Mouse (Mus musculus) hindbrain, postnatal 0 days (tissue): ENCODE measurements around the gene Mroh2a. TPM values are rescaled to one million over a fixed set of nuclear protein-coding genes. Genes with fewer than 3 reads are reported as not detected.

Source experiments
- ATAC-seq: fragments of 200-750 bp; cut with Nextera tagmentation; 2 replicates; pipeline ENCODE4 v1.8.0; 2017; ENCODE audit warnings: mild to moderate bottlenecking, moderate TSS enrichment, moderate library complexity
- DNase-seq: peaks from one replicate; pipeline ENCODE4 v3.0.0-alpha.2; 2015; ENCODE audit warnings: low spot score
- H3K27ac ChIP-seq: fragments of 300-500 bp; sonication (generic); 2 replicates; pipeline ENCODE4 v1.5.1; 2014; ENCODE audit warnings: mild to moderate bottlenecking
- H3K27me3 ChIP-seq: fragments of 300-500 bp; sonication (generic); 2 replicates; pipeline ENCODE4 v1.6.1; 2014; ENCODE audit warnings: low read length, mixed read lengths; ENCODE audit not compliant: insufficient read depth
- H3K36me3 ChIP-seq: fragments of 300-500 bp; sonication (generic); 2 replicates; pipeline ENCODE4 v1.6.1; 2014; ENCODE audit warnings: low read length, mixed read lengths; ENCODE audit not compliant: insufficient read depth
- H3K4me1 ChIP-seq: fragments of 300-500 bp; sonication (generic); 2 replicates; pipeline ENCODE4 v1.6.1; 2014; ENCODE audit warnings: antibody characterized with exemption, low read length, mixed read lengths; ENCODE audit not compliant: insufficient read depth
- H3K4me2 ChIP-seq: fragments of 300-500 bp; sonication (generic); 2 replicates; pipeline ENCODE4 v1.6.1; 2014; ENCODE audit warnings: low read depth, mild to moderate bottlenecking, low read length, moderate library complexity, mixed read lengths
- H3K4me3 ChIP-seq: fragments of 300-500 bp; sonication (generic); 2 replicates; pipeline ENCODE4 v1.5.1; 2014; ENCODE audit warnings: low read length
- H3K9ac ChIP-seq: fragments of 300-500 bp; sonication (generic); replicated peaks from 2 replicates; pipeline ENCODE4 v1.6.1; 2014; ENCODE audit warnings: mild to moderate bottlenecking, low read length, moderate library complexity, mixed read lengths
- H3K9me3 ChIP-seq: fragments of 300-500 bp; sonication (generic); 2 replicates; pipeline ENCODE4 v1.6.1; 2016; ENCODE audit warnings: low read length, mixed read lengths
- CTCF ChIP-seq: IDR thresholded peaks from 2 replicates; pipeline ENCODE4 v1.5.1; 2016; ENCODE audit warnings: antibody characterized with exemption, control low read depth, low read depth
- WGBS: fragments of 180-500 bp; shearing (Covaris S2); extraction: QIAGEN DNeasy Blood & Tissue Kit; methylation state at CpG from one replicate; pipeline ENCODE4 v1.1.7; 2014; 5-methylcytosine and 5-hydroxymethylcytosine counted together
- polyA plus RNA-seq: library from polyadenylated mRNA; unstranded; fragments of >200 nt; fragmentation: Nextera tagmentation; extraction: Ambion mirVana; gene quantifications from 2 replicates; pipeline ENCODE4 v1.2.1, GENCODE M21; 2015
- total RNA-seq: library from RNA; depleted of rRNA; stranded (reverse); fragments of >200 nt; gene quantifications from 2 replicates; pipeline ENCODE4 v1.2.3, GENCODE M21; 2014

Gene Mroh2a
- total and polyA plus RNA-seq, 2 experiments from 2014 or later = 0.16 to 0.23 TPM

GRCm38 (mm10) chr1:88269539-88270309, 42.9 kb downstream of the Mroh2a start:
- Histone ChIP-seq H3K4me2 (no peak overlapping the region), H3K9ac (no peak overlapping the region), H3K27ac (no peak overlapping the region), H3K4me1 (no peaks in the 10 kb centered on the region), H3K27me3 (no peaks in the 10 kb centered on the region), H3K36me3 (peaks cover 73% of the 10 kb centered on the region), H3K4me3 (no peak overlapping the region), H3K9me3 (no peaks in the 10 kb centered on the region)
- DNase-seq (no peak), ATAC-seq (no peak)
- WGBS = 90% methylated on average over 12 of the region's 12 CpGs
- no peak for TF ChIP-seq CTCF

- peaks cover 43% of the 10 kb centered on the region for H3K36me3 ChIP-seq
These were observed 46.1 kb downstream of the Mroh2a start for GRCm38 (mm10) chr1:88272851-88273250.

DNA sequence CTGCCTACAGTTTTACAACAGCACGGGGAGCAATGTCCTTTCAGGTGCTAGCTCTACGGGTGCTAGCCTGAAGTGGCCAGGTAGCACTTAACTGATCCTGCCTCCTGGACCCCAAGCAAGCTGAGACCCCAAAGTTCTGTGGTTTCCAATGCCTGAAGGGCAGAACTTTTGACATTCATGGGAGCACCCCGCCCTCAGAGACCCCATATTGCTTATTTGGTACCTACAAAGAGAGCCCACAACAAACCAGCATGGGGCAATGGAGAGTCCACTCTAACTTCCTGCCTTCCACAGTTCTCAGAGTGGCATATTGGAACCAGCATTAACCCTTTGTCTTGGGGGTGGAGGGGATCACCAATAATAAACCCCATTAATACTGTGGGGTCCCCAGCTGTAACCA, 46.5 kb downstream of the Mroh2a start:
- no peak overlapping the region for H3K27ac ChIP-seq
- peaks cover 19% of the 10 kb centered on the region for H3K4me1 ChIP-seq
- DNase-seq (no peak), ATAC-seq (no peak)
- peaks cover 39% of the 10 kb centered on the region for H3K36me3 ChIP-seq
- no peak for TF ChIP-seq CTCF
- H3K4me3 ChIP-seq = no peak overlapping the region
- no peaks in the 10 kb centered on the region for H3K27me3 ChIP-seq
- 93% methylated on average over 3 of the region's 3 CpGs for WGBS
- no peak overlapping the region for H3K4me2 ChIP-seq
- H3K9me3 ChIP-seq = no peaks in the 10 kb centered on the region; the same call in 1 of the 2 replicates
- H3K9ac ChIP-seq = no peak overlapping the region

More at GRCm38 (mm10) chr1:88272851-88273250, 46.1 kb downstream of the Mroh2a start:
- Histone ChIP-seq H3K27ac (no peak overlapping the region), H3K4me2 (no peak overlapping the region), H3K9ac (no peak overlapping the region), H3K9me3 (no peaks in the 10 kb centered on the region; the same call in 1 of the 2 replicates), H3K27me3 (no peaks in the 10 kb centered on the region), H3K4me1 (peaks cover 15% of the 10 kb centered on the region), H3K4me3 (no peak overlapping the region)
- no peak for TF ChIP-seq CTCF
- ATAC-seq (no peak), DNase-seq (no peak)
- WGBS = 65% methylated on average over 4 of the region's 4 CpGs

- ATAC-seq (no peak), DNase-seq (no peak)
- TF ChIP-seq CTCF = no peak
- peaks cover 34% of the 10 kb centered on the region for H3K36me3 ChIP-seq
- H3K4me3 ChIP-seq = no peak overlapping the region
- H3K4me1 ChIP-seq = peaks cover 19% of the 10 kb centered on the region
- H3K27me3 ChIP-seq = no peaks in the 10 kb centered on the region
- no peak overlapping the region for H3K4me2 ChIP-seq
- H3K9ac ChIP-seq = no peak overlapping the region
- no peaks in the 10 kb centered on the region; the same call in 1 of the 2 replicates for H3K9me3 ChIP-seq
- H3K27ac ChIP-seq = no peak overlapping the region
- 86% methylated on average over 4 of the region's 4 CpGs for WGBS
These were observed 47.0 kb downstream of the Mroh2a start for GRCm38 (mm10) chr1:88273832-88274231.

- H3K4me2 ChIP-seq = no peak overlapping the region
- 74% methylated on average over 11 of the region's 11 CpGs for WGBS
- peaks cover 27% of the 10 kb centered on the region for H3K36me3 ChIP-seq
- H3K9me3 ChIP-seq = no peaks in the 10 kb centered on the region; the same call in 1 of the 2 replicates
- no peak overlapping the region for H3K27ac ChIP-seq
- no peak for DNase-seq
- H3K9ac ChIP-seq = no peak overlapping the region
- H3K4me1 ChIP-seq = peaks cover 19% of the 10 kb centered on the region
- ATAC-seq = no peak
- no peaks in the 10 kb centered on the region for H3K27me3 ChIP-seq
- H3K4me3 ChIP-seq = no peak overlapping the region
- TF ChIP-seq CTCF = no peak
These were observed 47.7 kb downstream of the Mroh2a start for GRCm38 (mm10) chr1:88274371-88275077.

DNA sequence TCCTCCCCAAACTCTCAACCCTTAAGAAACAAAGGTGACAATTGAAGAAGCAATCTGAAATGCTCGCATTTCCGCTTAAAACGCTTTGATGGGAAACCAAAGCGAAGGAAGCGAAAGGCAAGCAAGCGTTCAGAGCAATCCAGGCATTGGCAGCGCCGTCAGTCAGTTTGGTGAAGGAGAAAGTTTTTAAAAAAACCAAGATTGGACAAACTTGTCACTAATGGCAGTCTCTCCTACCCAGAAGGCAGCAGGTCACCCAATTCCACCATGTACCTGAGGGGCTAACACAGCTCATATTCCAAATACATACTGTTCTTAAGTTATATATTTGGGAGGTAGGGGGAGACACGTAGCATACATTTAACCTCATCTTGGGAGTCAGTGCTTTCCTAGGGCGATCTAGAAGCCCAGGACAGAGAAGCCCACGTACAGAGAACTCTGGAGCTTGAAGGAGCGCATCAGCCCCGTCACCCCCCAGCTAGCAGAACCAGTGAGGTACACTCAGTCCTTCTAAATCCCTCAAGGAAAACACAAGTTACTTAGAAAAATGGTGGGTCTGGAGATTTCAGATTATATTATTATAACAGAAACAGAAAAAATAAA, 48.4 kb downstream of the Mroh2a start:
- DNase-seq (no peak), ATAC-seq (no peak)
- Histone ChIP-seq H3K36me3 (peaks cover 22% of the 10 kb centered on the region), H3K27ac (no peak overlapping the region), H3K4me2 (no peak overlapping the region), H3K9me3 (no peaks in the 10 kb centered on the region; the same call in 1 of the 2 replicates), H3K4me3 (no peak overlapping the region), H3K9ac (peak overlapping the region; percentile 61; the same call in 1 of the 2 replicates), H3K27me3 (no peaks in the 10 kb centered on the region), H3K4me1 (peaks cover 19% of the 10 kb centered on the region)
- WGBS = 70% methylated on average over 13 of the region's 13 CpGs
- no peak for TF ChIP-seq CTCF
